Mouse (Mus musculus) G1E-ER4 (cell line): ENCODE data around the gene Btbd9. TPM values are rescaled to one million over a fixed set of nuclear protein-coding genes. Genes with fewer than 3 reads are reported as not detected.

Experiments used
- GATA1 ChIP-seq: IDR thresholded peaks from one replicate; pipeline ENCODE4 v1.8.0; 2012; ENCODE audit warnings: low read length, inconsistent platforms
- polyA plus RNA-seq: library from polyadenylated mRNA; stranded (reverse); fragments of >175 nt; gene quantifications from 2 replicates; pipeline ENCODE4 v1.2.3, GENCODE M21; 2012

Btbd9 gene
- polyA plus RNA-seq, 1 experiment: 84.3 TPM

- TF ChIP-seq GATA1: no peak
These were observed 274.9 kb downstream of the Btbd9 start for GRCm38 (mm10) chr17:30301338-30301737.

- TF ChIP-seq GATA1: no peak
These were observed 278.9 kb downstream of the Btbd9 start for GRCm38 (mm10) chr17:30297432-30297831.

DNA sequence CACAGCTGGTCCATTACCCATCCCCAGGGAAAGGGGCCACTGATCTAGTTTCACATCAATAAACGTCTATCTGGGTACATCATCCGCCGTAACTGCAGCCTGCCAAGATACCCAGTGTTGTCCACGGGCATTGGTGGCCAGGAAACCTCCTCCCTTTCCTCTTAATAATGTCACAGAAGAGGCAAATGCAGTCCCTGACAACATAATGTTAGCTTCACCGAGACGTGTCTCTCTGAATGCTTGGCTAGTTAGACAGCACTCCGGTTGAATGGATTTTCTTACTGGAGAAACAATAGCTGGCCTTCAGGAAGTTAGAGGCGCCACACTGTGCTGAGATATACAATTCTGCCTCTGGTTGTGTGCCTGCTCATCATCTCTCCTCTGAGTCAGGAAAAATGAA lies 280.2 kb downstream of the Btbd9 start:
- TF ChIP-seq GATA1: no peak

DNA sequence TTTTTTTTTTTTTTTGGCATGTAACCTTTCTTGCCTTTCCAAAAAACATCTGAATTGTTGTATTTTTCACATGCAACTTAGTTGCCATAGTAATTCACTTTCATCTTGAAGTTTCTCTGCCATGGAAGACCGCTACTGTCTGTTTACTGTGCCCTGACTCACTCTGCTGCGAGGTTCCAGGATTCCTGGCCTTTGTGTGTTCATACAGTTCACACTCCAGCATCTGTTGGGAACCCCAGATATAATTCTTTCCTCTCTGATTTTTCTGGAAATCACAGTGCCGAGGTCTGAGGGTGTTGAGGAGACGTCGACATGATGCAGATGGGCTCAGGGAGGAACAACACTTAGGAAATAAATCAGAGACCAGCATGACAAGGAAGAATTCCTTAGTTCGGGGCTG lies 283.6 kb downstream of the Btbd9 start:
- TF ChIP-seq GATA1: no peak

GRCm38 (mm10) chr17:30285641-30286040 lies 290.6 kb downstream of the Btbd9 start:
- TF ChIP-seq GATA1: no peak

DNA sequence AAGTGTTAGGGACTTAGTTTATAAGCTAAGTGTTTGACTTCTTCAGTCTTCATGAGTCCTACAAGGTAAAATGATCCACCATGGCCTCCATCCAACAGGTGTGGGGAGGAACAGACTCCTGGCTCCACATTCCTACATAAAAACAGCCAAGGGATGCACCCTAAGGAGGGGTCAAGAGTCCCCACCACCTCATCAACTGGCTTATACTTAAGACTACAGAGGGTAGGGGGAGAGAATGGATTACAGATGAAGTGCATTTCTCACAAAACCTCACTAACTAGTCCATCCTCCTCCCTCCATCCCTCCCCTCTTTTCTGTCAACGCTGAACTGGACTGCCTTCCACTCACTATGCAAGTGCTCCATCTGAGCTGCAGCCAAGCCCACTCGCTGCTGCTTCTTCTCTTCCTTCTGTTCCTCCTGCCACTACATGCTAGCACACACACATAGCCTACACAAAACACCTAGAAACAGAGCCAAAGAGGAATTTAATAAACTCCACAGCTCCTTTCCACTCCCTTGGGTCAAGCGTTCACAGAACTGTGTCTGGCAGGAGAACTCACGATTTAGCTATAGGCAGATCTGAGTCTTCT lies 292.7 kb downstream of the Btbd9 start:
- no peak for TF ChIP-seq GATA1

DNA sequence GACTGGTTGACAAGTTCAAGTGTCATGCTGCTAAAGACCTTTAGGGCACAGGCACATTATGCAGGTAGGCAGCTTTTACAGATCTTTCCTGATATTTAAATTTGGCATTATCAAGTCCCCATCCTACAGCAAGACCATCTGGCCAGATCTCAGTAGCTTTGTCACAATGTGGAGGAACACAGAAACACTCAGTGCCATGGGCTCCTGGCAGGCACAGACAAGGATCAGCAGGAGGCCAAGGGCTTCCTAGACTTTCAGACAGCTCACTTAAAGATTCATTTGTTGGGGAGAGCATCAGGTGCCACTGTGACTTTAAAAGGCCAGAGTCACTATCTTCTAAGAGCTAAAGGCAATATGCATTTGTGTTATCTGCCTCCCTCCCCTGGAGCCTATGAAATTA lies 293.3 kb downstream of the Btbd9 start:
- no peak for TF ChIP-seq GATA1

- no peak for TF ChIP-seq GATA1
These were observed 295.8 kb downstream of the Btbd9 start for GRCm38 (mm10) chr17:30280323-30281118.

- TF ChIP-seq GATA1: no peak
These were observed 296.6 kb downstream of the Btbd9 start for GRCm38 (mm10) chr17:30279684-30280083.

DNA sequence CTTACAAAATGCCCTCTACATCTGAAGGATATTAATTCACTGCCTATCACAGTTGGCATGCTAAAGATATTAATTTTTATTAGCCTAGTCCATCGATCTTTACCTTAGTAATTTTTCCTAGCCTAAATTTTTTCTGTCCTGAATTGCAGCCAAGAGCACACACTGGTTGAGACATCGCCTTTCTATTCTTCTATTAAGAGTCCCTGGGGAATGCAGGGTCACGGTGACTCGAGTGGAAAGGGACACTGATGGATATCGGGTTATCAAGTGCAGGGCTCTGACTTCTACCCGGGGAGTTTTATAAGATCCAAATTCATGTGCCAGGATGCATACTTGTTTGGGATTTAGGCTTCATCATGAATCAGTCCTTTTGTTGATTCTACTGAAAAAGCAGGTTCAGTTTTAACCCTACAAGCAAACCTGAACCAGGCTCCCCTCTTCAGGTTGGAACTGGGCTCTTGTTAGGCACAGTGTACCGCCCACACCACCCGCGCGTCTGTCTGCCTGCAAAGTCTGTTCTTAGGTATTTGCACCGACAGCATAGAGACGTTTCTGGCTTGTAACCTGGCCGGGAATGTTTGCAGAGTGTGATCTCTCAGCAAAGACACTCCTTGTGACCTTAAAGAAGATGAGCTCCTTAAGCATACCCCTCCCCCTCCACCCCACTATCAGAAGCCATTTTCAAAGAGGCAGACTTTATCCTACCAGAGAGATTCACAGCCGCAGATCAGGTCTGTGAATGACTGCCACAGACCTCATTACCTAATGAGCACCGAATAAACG lies 297.5 kb downstream of the Btbd9 start:
- TF ChIP-seq GATA1: no peak

- TF ChIP-seq GATA1: no peak
These were observed 299.8 kb downstream of the Btbd9 start for GRCm38 (mm10) chr17:30276477-30276876.

DNA sequence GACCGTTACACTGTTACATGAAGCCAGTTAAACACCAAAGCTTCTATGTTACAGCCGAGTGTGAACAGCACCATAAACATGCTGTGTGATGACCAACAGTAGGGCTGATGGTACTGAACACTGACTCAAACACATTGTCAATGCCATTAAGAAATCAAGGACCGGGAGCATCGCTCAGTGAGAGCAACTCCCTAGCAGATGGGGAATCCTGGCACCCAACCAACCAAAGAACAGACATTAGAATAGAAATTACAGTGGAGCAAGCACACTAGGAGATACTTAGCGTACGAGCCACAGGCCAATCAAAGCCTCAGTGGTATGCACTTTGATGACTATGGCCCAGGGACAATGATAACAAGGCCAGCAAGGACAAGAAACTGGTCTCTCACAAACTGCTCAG lies 303.5 kb downstream of the Btbd9 start:
- TF ChIP-seq GATA1: no peak

- TF ChIP-seq GATA1: no peak
These were observed 306.9 kb downstream of the Btbd9 start for GRCm38 (mm10) chr17:30269136-30270063.

GRCm38 (mm10) chr17:30268456-30268855 lies 307.8 kb downstream of the Btbd9 start:
- no peak for TF ChIP-seq GATA1

DNA sequence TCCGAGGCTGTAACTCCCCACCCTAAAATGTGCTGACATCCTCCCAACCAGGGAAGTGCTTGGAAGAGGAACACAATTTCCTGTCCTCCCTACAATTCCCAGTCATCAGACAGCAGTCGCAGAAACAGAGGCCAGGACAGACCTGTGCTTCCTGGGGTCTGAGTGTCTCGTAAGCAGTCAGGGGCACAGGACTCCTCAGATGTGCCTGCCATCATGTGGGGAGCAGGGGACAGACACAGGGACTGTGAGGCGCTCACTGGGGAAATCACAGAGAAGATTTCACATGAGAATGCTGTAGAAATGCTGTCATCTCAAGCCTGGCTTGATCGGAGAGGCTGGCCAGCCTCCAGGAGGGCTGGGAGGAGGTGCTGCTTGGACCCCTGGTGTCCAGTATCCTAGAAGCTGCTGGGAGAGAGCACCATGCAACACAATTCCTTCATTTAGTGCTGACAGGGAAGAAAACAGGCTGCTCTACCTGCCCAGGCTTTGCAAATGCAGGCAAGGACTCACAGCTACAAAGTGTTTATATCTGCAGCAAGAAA lies 308.8 kb downstream of the Btbd9 start:
- TF ChIP-seq GATA1: no peak
